Mouse (Mus musculus) left cerebral cortex, postnatal 14 days (tissue): ENCODE measurements around the gene Vipr1. TPM values are rescaled to one million over a fixed set of nuclear protein-coding genes. Genes with fewer than 3 reads are reported as not detected.

Source experiments
- DNase-seq, 2 experiments: peaks; one replicate each; pipeline ENCODE4 v3.0.0; 2021 to 2022; ENCODE audit warnings: low spot score in 2 of 2, mixed read lengths in 1 of 2
- intact Hi-C: fragments of 180-260 bp; cut with DNase I; formaldehyde crosslinking; loops from one replicate; pipeline ENCODE4 v1.15.1; 2025
- total RNA-seq, 2 experiments: library from RNA; stranded (reverse); gene quantifications; 2 replicates each; pipeline ENCODE4 v1.2.3; 2021

Gene Vipr1
- total RNA-seq, 2 experiments from 2014 or later, result 21.1 to 23.6 TPM

DNA sequence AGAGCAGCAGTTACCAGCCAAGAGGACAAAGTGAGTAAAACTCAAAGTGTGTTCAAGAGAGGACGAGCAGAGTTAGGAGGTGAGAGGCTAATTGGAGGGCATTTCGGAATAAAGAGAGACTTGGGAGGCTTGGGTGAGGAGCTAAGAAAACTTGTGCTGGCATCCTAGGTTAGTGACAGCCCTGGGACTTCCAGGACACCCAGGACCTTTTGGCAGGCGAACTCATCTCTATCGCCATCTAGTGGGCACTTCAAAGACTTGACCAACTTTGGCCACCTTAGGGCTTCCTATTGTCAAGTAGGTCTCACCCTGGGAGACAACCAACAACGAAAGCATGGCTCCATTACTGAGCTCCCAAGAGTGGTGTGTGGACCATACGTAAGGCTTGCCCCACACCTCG lies 28.8 kb downstream of the Vipr1 start:
- DNase-seq, result peak in 1 of 2 experiments; percentile 40
- intact Hi-C loops, result no loop called here

DNA sequence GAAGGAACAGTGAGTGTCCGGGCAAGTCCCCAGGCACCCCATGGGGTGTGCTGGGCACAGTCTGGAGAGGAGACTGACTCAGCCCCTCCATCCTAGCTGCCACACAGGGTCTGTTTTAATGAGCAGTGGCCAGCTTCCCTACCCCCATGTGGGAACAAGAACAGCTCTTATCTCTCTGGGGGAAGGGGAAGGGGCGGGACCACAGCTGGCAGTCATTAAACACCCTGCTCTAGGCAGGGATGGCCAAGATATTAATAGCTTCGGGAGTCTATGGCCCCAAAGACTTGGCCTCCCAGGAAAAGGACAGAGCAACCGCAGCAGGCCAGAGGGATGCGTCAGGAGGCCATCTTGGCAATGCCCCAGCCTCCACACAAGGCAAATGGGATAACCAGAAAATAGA lies 29.8 kb downstream of the Vipr1 start:
- DNase-seq, result no peak
- intact Hi-C loops, result no loop called here

DNA sequence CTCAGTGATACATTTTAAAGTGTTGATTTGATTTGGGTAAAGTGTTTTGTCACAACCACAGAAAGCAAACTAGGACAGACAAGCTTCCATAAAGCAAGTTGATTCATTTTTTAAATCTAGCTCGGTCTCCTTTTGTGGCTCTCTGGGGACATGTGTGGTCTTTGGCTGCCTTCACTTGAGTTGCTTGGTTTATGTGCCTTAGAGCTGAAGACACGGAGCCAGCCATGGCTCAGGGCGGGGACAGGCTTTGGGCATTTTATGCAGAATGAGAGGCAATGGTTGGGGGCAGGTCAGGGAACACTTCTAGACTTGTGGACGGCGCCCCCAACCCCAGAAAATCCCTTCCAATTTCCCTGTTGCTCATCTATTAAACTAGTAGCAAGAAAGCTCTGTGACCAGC lies 31.2 kb downstream of the Vipr1 start:
- intact Hi-C loops, result no loop called here
- no peak for DNase-seq

DNA sequence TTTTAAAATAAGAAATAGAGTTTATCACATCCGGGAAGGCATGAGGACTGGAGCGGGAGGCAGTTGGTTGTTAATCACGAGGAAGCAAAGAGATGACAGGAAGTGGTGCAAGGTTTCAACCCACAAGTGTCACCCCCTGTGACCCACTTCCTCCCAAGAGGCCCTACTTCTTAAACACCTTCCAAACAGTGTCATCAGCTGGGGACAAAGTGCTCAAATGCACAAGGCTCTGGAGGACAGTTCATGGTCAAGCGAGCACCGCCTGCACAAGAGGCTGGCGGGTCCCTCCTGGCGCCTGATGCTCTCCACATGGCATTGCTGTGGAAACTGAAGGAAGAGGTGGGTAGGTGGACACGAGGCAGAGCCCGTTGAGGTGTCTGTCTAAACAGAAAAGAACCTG lies 32.5 kb downstream of the Vipr1 start:
- DNase-seq, result no peak
- intact Hi-C loops, result loop anchor here (5.0 kb wide), 2 partner anchors 33 to 198 kb away; partner anchors contain the start of genes Lyzl4 and Vipr1

DNA sequence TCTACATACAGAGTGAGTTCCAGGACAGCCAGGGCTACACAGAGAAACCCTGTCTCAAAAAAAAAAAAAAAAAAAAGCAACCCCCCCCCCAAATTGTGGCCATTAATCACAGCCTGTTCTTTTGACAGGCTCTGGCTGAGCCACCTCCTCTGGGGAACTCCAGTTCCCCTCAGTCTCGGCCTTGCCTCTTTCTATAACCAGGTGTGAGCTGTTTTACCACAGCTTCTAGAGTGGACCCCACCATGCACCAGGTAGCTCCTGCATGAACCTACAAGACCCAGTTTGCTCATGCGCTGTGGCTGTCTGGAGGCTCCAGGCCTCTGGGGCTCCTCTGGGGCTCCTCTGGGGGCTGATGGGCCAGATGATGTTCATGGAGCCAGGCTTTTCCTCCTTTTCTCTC lies 33.0 kb downstream of the Vipr1 start:
- intact Hi-C loops, result loop anchor here (5.0 kb wide), 2 partner anchors 33 to 198 kb away; partner anchors contain the start of genes Lyzl4 and Vipr1

DNA sequence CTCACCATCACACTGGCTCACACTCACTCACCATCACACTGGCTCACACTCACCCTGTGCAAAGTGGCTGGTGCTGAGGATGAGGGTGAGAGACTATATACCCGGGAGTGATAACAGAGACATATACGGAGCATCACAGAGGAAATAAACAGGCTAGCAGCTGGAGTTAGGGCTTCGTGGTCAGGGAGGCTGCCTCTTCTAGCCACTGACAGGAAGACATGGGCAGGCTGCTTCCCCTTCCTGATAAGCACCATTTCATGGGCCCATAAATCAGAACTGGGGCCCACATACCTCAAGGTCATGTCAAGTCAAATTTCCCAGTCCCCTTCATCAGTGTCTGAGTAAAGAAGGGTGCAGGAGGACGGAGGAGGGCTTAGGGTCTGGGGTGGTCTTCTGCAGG lies 34.6 kb downstream of the Vipr1 start:
- DNase-seq, result no peak
- intact Hi-C loops, result loop anchor here (5.0 kb wide), 2 partner anchors 35 to 200 kb away; partner anchors contain the start of genes Lyzl4 and Vipr1

More for the DNA sequence above, 33.0 kb downstream of the Vipr1 start:
- DNase-seq, result no peak

DNA sequence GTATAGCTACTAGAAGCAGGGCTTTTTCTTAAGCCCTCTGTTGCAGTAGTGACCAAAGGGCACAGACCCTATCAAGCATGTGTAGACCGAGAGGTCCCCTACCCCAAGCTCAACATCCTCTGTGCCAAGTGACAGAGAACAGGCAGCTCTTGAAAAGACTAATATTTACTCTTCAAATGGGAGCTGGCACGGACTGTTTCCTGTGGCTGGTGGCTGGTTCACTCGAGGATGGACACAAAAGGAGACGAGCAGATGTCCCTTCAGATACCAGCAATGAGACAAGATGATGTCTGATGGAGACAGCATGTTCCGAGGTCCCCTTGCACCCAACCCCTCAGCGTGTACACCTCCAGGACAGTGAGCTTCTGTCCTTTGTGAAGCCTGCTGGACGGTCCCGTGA lies 35.0 kb downstream of the Vipr1 start:
- intact Hi-C loops, result loop anchor here (5.0 kb wide), 2 partner anchors 35 to 200 kb away; partner anchors contain the start of genes Lyzl4 and Vipr1
- no peak for DNase-seq

DNA sequence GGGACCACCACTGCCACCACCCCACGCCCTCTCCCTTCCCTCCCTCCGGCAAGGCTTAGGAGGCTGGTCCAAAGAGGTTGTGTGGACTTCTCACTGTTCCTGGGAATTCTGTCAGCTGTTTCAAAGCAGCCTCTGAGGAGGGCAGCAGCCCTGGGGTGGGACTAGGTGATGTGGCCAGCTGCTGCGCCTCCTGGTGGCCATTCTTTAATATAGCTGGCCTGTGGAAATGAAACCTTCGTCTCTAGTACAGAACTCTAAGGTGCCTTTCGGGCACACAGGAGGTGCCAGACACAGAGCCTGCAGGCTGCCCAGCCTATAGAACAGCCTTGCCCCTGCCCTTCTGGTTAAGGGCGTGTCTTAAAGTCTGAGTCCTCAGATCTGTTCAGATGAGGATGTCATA lies 37.0 kb downstream of the Vipr1 start:
- intact Hi-C loops, result loop anchor here (5.0 kb wide), 2 partner anchors 37 to 202 kb away; partner anchors contain the start of genes Lyzl4 and Vipr1
- DNase-seq, result peak; percentile 60 to 62

DNA sequence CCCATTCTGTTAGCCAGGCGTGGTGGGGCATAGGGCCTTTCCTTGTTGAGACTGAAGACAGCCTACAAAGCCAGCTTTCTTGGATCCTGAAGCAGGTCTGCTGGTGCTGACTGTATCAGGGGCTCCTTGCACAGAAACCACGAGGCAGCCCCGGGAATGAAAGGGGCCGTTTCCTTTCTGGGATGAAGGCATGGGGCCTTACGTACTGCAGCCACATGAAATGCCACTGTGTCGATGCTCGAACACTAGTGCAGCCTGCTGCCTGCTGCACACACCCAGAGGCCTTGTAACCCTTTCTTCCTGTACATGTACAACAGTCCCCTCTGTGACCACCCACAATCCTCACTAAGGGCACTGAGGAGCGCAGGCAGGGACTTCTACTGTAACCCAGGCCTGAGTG lies 38.7 kb downstream of the Vipr1 start:
- intact Hi-C loops, result no loop called here
- DNase-seq, result no peak

DNA sequence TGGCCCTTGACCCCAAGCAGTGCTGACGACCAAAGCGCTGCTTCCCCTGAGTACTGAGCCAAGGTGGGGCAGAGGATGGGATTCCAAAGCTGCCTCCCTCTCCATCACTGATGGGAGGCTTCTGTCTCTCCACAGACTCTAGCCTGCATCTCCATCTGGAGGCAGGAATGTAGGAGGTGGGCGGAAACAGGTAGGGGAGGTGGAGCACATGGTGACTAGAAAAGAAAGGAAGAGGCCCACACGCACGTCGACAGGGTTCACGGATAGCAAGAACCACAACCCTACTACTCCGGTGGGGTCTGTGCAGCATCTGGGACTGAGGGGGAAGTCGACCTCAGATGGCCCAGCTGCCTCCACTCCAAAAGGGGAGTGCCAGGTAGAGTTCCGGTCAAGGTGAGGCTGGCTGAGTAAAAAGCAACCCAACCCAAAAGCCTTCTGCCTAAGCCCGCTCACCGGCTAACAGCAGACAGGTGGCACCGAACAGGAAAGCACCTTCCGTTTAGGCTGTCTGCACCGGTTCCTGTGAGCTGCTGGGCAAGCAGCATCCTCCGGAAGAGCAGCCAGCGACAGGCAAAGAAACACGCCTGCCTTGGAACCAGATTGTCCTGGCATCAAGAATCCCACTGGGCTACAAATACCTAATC lies 39.6 kb downstream of the Vipr1 start:
- intact Hi-C loops, result no loop called here
- no peak for DNase-seq

DNA sequence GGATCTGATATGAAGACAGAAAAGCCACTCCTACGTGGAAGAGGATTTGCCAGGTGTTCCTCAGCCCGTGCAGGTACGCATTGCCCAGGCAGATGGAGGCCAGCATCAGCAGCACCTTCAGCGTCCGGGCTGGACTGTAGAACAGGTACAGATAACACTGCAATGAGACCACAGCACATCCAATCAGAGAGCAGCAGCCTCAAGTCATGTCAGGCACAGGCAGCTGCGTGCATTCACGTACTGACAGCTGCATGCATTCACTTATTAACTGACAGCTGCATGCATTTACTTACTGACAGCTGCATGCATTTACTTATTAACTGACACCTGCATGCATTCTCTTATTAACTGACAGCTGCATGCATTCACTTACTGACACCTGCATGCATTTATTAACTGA lies 42.2 kb downstream of the Vipr1 start:
- no peak for DNase-seq
- intact Hi-C loops, result no loop called here

DNA sequence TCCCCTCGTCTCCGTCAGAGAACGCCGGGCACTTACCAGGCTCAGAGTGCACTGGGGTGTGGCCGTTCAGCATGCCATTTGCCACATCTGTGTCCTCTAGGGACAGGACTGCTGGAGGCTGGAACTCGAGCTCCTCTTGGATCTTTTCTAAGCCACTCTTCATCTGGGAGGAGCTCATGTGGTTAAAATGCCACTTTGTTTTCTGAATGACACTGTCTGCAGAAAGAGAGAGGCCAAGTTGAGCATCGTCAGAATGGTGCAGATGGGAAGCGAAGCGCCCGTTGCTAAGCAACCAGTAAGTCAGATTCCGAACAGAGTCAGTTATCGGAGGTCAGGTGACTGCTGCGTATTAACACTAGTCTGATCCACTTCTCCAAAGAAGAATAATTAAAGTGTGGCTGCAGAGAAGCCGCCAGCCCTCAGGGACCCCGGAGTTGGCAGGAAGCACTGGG lies 47.7 kb downstream of the Vipr1 start:
- intact Hi-C loops, result no loop called here
- peak; percentile 76 to 84 for DNase-seq

DNA sequence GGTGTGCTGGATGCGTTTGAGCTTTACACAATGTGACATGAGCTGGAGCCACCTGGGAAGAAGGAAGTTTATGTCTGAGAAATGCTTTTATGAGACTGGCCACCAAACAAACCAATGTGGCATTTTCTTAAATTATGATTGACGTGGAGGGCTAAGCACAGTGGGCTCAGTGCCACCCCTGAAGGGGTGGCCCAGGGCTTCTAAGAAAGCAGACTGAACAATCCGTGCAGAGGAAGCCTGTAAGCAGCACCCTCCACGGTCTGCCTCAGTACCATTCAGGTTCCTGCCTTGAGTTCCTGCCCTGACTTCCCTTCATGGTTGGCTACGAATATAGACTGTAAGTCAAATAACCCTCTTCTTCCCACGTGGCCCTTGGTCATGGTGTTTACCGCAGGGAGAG lies 48.2 kb downstream of the Vipr1 start:
- intact Hi-C loops, result no loop called here
- DNase-seq, result no peak

DNA sequence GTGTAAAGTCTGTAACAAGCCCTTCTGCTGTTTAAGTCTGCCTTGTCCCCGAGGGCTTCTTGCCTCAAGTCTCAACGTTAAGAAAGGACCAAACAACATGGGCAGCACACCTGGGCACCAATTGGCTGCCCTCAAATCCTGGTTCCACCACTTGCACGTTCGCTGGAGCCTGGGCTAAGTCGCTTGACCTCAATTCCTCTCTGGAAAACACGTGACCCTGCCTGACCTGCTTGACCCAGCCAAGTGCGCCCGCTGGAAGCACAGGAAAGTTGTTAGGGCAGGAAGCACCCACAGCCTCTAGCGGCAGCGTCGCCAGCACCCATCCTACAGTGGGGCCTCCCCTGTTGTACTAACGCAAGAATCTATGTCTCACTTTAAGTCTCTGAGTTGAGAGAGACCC lies 52.2 kb downstream of the Vipr1 start:
- DNase-seq, result no peak
- intact Hi-C loops, result no loop called here

DNA sequence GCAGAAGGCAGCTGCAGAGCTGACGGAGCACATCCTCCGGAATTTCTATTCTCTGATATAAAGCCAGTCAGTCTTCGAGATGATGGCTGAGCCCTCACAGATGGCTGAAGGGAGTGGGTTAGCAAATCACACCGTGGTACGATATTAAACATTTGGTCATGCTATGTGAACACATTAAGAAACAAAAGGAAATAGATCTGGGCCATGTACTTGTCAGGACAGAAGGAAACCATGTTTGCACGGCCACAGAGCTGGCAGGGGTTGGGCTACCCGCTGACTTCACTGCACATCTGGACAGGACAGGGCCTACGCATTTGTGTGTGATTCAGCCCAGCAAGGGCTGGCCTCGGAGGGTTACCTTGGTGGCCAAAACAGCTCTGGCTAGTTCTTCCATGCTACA lies 54.1 kb downstream of the Vipr1 start:
- no peak for DNase-seq
- intact Hi-C loops, result no loop called here

DNA sequence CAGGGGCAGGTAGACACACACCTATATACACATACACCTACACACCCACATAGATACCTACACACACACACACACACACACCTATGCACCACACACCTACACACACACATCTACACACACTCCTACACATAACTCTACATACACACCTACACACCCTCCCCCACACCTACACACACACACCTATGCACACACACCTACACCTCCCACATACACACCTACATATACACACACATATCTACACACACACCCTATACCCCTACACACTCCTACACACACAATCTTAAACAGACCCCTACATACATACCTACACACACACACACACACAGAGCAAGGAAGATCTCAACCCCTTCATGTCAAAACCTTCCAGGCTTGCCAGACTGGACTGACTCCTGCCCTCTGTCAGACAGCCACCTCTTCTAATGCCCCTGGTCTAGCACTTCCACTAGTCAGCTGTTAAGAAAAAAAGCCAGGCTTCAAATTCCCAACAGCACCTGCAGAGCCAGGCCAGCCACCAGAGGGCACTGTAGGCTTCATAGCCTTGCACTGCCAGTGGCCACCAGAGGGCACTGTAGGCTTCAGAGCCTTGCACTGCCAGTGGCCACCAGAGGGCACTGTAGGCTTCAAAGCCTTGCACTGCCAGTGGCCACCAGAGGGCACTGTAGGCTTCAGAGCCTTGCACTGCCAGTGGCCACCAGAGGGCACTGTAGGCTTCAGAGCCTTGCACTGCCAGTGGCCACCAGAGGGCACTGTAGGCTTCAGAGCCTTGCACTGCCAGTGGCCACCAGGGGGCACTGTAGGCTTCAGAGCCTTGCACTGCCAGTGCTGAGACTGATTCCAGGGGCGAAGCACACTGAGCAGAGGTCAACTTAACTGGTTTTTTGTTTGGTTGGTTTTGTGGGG lies 54.9 kb downstream of the Vipr1 start:
- DNase-seq, result peak; percentile 62 to 84
- intact Hi-C loops, result no loop called here

DNA sequence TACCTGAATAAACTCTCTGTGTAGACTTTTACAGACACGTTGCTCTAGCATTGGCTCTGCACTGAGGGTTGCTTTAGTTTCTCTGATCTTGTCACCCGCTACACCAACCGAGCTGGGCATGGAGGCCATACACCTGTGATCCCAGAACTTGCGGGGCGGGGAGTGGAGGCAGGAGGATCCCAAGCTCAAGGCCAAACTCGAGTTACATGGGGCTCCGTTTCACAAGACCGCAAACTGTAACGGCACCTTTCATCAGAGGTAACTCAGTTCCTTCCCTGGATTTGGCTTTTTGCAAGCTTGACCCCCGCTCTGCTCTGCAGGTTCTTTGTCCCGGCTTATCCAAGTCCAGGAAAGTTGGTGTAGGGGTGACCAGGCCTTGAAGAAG lies 61.7 kb downstream of the Vipr1 start:
- intact Hi-C loops, result no loop called here
- no peak for DNase-seq

DNA sequence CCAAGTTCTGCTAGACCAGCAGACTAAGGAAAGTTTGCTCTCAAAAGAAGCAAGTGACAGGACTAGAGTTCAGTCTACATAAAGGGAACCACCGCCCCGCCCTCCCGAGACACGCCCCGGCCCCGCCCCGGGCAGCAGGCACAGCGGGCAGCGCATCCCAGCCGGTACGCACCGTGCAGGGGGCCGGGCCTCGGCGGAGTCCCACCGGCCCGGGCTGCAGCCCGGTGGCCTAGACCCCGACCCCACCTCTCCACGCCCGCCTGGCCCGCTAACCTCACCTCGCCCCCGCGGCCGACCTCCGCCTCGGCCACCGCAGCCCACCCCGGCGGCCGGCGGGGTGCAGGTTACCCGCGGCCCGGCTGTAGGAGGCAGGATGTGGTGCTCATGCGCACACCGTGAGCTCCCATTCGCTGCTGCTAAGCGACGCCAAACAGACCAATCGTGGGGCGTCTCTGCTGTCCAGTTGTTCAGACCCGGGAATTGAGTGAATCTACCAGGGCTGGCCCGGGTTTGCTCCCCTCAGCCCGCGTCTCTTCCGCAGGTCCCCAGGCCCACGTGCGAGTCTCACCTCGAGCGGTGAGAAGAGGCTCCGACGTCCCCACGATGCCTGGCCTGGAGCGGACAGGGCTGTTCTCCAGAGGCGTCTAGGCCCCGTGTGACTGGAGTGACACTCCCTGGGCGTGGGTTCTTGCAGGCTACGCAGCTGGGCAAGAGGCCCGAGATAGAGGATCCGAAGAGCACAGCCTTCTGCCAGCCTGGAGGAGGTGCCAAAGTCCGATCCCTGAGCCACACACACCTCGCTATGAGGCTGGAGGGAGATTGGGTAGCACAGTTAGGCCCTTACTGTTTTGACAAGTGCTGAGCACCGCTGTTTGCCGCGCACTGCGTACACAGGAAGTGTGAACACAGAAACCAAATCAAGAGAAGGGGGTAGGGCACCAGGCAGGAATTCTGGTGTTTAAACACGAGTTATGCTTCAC lies 62.4 kb downstream of the Vipr1 start, which contains the start of gene Sec22c:
Gene Sec22c, minus strand, starts transcription at position 845 of the 980 bp plus-strand sequence.
- intact Hi-C loops, result no loop called here
- peak; percentile 87 to 88 for DNase-seq

DNA sequence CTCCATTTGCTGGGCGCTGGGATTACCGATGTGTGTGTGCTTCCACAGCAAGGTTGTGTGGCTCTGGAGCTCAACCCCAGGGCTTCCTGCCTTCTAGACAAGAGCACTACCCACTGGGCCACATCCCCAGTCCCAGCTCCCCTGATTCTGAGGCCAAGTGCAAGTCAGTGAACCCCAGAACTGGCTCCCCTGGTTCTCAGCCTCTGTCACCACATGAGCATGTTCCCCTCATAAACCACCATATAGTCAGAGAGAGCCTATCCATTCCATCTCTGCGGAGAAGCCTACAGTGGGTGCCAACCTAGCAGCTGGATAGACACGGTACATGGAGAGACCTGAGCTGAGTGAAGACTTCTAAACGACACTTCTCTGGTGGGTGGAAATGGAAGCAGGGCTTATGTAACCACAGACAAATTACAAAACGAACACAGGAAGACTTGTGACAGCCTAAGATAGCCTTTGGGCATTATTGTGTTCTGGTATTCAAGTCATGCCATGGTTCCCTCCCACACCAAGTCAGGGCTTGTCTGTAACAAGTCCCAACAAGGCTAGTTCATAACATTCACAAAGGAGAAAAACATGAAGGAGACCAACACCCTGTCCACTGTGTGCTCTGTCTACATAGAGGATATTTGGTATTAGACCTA lies 63.6 kb downstream of the Vipr1 start:
- DNase-seq, result no peak
- intact Hi-C loops, result no loop called here
